Mouse (Mus musculus): ENCODE measurements around the gene Akr1b3.

DNA sequence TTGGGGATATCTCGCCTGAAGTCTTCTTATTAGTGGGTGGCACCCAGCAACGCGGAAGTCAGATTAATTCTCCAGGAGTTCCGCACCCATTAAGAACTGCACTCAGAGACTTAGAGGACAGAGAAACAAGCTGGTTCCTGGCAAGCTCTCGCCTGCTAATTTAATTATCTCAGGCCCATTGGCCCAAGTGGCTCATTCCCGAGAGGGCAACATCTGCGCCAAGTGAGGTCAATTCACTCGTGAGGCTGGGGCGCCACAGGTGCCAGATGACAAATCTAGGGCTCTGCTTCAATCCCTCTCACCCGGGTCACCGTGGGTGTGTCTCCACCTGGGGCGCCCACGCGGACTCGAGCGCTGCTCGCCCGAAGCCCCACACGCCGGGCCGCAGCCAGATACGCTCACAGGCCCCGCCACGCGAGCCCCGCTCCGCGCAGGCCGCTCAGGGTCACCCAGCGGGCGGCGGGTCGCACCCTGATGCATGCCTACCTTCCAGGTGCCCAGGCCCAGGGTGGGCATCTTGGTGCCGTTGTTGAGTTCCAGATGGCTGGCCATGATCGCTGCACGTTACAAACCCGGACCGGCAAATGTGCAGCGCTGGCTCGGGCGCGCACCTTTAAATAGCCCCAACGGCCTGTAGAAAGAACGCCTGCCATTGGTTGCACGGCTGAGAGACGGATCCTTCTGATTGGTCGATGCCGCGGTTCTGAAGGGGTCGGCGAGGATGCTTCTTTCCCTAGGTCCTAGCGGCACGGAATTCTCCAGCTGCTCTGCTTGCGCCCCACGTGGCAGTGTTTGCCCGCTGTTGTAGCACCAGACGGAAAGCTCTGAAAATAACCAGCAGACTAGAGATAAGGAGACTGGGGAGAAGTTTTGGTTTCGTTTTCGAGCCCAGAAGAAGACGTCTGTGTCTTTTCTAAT, at the start of gene Akr1b3:
- TF ChIP-seq GATA1 (IDR thresholded peaks at IDR 0.05; ENCODE audit: borderline replicate concordance, low read length) (no peak), FLI1 (IDR thresholded peaks at IDR 0.05; ENCODE audit: low read length) (no peak)

All from megakaryocyte, embryonic 14.5 days (primary cell).